24 mouse cellular contexts compared by ENCODE assay signal in genomic region chr3:83042451-83042850, GRCm38 (mm10). TPM values are rescaled to one million over a fixed set of nuclear protein-coding genes. Genes with fewer than 3 reads are reported as not detected.
DNase-seq lines count a peak whose midpoint lies in the region; ATAC-seq and TF ChIP-seq lines count a peak whose summit lies in the region.
"Had no signal": no experiment of that assay in that cellular context is flagged by ENCODE, and none has a peak within 500 bp of the region (broad histone marks: within the 10 kb centered on the region; RNA-seq: fewer than 3 reads in every experiment).

No protein-coding gene starts in this region.

- H3K79me2 ChIP-seq in heart, adult 2 months (replicated peaks; ENCODE audit: control insufficient read depth, insufficient read depth, low read length), result no peaks in the 10 kb centered on the region
- no peaks in the 10 kb centered on the region for H3K79me2 ChIP-seq in liver, adult 2 months (ENCODE audit: control insufficient read depth, insufficient read depth, low read length)

- intact Hi-C loops in heart, adult 2 months (cut with DNase I), result no loop called here

- DNase-seq in heart, adult 11 months, result peak; percentile 76
- DNase-seq in heart, adult 2 months, result no peak
- DNase-seq in liver, adult 2 months (ENCODE audit: extremely low read depth, low read depth, low spot score), result peak; percentile 52
- DNase-seq in liver, embryonic 11.5 days (ENCODE audit: low spot score), result no peak
- no peak for DNase-seq in liver, postnatal 0 days
- DNase-seq: adrenal gland, adult 2 months; adrenal gland, adult 8-10 months; adrenal gland, postnatal 10 days; adrenal gland, postnatal 14 days; adrenal gland, postnatal 25 days; adrenal gland, postnatal 36 days; B cell, adult 2 months; cerebellum, adult 11 months; cerebellum, adult 11-12 months; cerebellum, adult 18-20 months had no signal

- H3K4me1 ChIP-seq in heart, adult 2 months (ENCODE audit: control insufficient read depth, insufficient read depth, low read length), result no peaks in the 10 kb centered on the region
- peaks cover 29% of the 10 kb centered on the region for H3K4me1 ChIP-seq in liver, adult 2 months (ENCODE audit: control insufficient read depth, insufficient read depth, low read length)
- no peaks in the 10 kb centered on the region for H3K4me1 ChIP-seq in liver, embryonic 11.5 days (replicated peaks; ENCODE audit: control insufficient read depth, insufficient read depth, low read length)
- no peaks in the 10 kb centered on the region for H3K4me1 ChIP-seq in liver, postnatal 0 days (ENCODE audit: insufficient read depth)
- H3K4me1 ChIP-seq in liver, embryonic 12.5 days, result no peaks in the 10 kb centered on the region

- H3K4me3 ChIP-seq in heart, adult 2 months, result no peak overlapping the region
- no peak overlapping the region for H3K4me3 ChIP-seq in liver, adult 2 months (ENCODE audit: insufficient read depth, low read depth, low read length)
- H3K4me3 ChIP-seq in liver, embryonic 11.5 days (ENCODE audit: low read depth, low read length), result no peak overlapping the region
- H3K4me3 ChIP-seq in liver, postnatal 0 days (ENCODE audit: low read depth, low read length), result no peak overlapping the region
- H3K4me3 ChIP-seq in liver, embryonic 12.5 days, result no peak overlapping the region

- no peak overlapping the region for H3K4me2 ChIP-seq in liver, embryonic 11.5 days
- H3K4me2 ChIP-seq in liver, postnatal 0 days (ENCODE audit: low read depth, low read length), result no peak overlapping the region
- H3K4me2 ChIP-seq in liver, embryonic 12.5 days, result no peak overlapping the region

- no peak overlapping the region for H3K27ac ChIP-seq in heart, adult 2 months
- H3K27ac ChIP-seq in liver, adult 2 months (replicated peaks; ENCODE audit: insufficient read depth, low read depth, low read length), result peak overlapping the region; percentile 17; the same call in 1 of the 2 replicates
- H3K27ac ChIP-seq in liver, embryonic 11.5 days (ENCODE audit: low read depth, low read length), result no peak overlapping the region
- no peak overlapping the region for H3K27ac ChIP-seq in liver, postnatal 0 days (ENCODE audit: low read depth)
- no peak overlapping the region for H3K27ac ChIP-seq in liver, embryonic 12.5 days

- 0 out of 2 replicates have a peak, but pooled peaks cover 2% of the 10 kb centered on the region for H3K27me3 ChIP-seq in heart, adult 2 months (ENCODE audit: control insufficient read depth, insufficient read depth, low read length)
- no peaks in the 10 kb centered on the region for H3K27me3 ChIP-seq in liver, adult 2 months (ENCODE audit: control insufficient read depth, insufficient read depth, low read length)
- no peaks in the 10 kb centered on the region for H3K27me3 ChIP-seq in liver, embryonic 11.5 days (replicated peaks; ENCODE audit: control insufficient read depth, insufficient read depth, low read length)
- no peaks in the 10 kb centered on the region for H3K27me3 ChIP-seq in liver, postnatal 0 days (ENCODE audit: insufficient read depth, low read length)
- no peaks in the 10 kb centered on the region for H3K27me3 ChIP-seq in liver, embryonic 12.5 days (replicated peaks)
- H3K27me3 ChIP-seq: CH12.LX had no signal

- no peaks in the 10 kb centered on the region for H3K36me3 ChIP-seq in heart, adult 2 months (ENCODE audit: control insufficient read depth, insufficient read depth, low read length)
- peaks cover 50% of the 10 kb centered on the region for H3K36me3 ChIP-seq in liver, adult 2 months (ENCODE audit: control insufficient read depth, insufficient read depth, low read length)
- no peaks in the 10 kb centered on the region for H3K36me3 ChIP-seq in liver, embryonic 11.5 days (ENCODE audit: control insufficient read depth, insufficient read depth, low read length)
- 0 out of 2 replicates have a peak, but pooled peaks cover 5% of the 10 kb centered on the region for H3K36me3 ChIP-seq in liver, postnatal 0 days (replicated peaks; ENCODE audit: insufficient read depth, low read length)
- no peaks in the 10 kb centered on the region; the same call in 1 of the 2 replicates for H3K36me3 ChIP-seq in liver, embryonic 12.5 days
- H3K36me3 ChIP-seq: G1E had no signal

- TF ChIP-seq CTCF in heart, adult 2 months (IDR thresholded peaks at IDR 0.05), result no peak
- no peak for TF ChIP-seq CTCF in liver, adult 2 months (IDR thresholded peaks at IDR 0.05; ENCODE audit: low read depth, low read length)
- no peak for TF ChIP-seq CTCF in liver, postnatal 0 days (IDR thresholded peaks at IDR 0.05; ENCODE audit: low read depth)

- H3K9me3 ChIP-seq in liver, embryonic 11.5 days (ENCODE audit: control insufficient read depth, low read length), result no peaks in the 10 kb centered on the region
- no peaks in the 10 kb centered on the region for H3K9me3 ChIP-seq in liver, postnatal 0 days (ENCODE audit: low read length)
- no peaks in the 10 kb centered on the region for H3K9me3 ChIP-seq in liver, embryonic 12.5 days (replicated peaks)
- H3K9me3 ChIP-seq: G1E had no signal

- 83% methylated on average over 5 of the region's 5 CpGs for WGBS in heart, adult 2 months
- 35% methylated on average over 5 of the region's 5 CpGs for WGBS in liver, adult 2 months
- WGBS in liver, embryonic 11.5 days, result 86% methylated on average over 5 of the region's 5 CpGs
- 78% methylated on average over 5 of the region's 5 CpGs for WGBS in liver, postnatal 0 days (ENCODE audit: insufficient replicate concordance)
- WGBS in liver, embryonic 12.5 days (ENCODE audit: insufficient replicate concordance), result 69% methylated on average over 5 of the region's 5 CpGs

- TF ChIP-seq POLR2A in heart, adult 2 months (IDR thresholded peaks at IDR 0.05; ENCODE audit: insufficient read depth, low read depth, low read length), result no peak
- no peak for TF ChIP-seq POLR2A in liver, adult 2 months (IDR thresholded peaks at IDR 0.05; ENCODE audit: extremely low read depth, insufficient read depth, low read length)

- no peak for ATAC-seq in liver, embryonic 11.5 days (replicated peaks; ENCODE audit: low FRiP score)
- peak; percentile 18 for ATAC-seq in liver, postnatal 0 days
- ATAC-seq in liver, embryonic 12.5 days, result no peak
- ATAC-seq: activated CD4-positive, CD25-positive, alpha-beta regulatory T cell, adult 4 months; CD4-positive, CD25-positive, alpha-beta regulatory T cell, adult 4 months; Patski had no signal

- TF ChIP-seq EP300 in heart, adult 2 months (IDR thresholded peaks at IDR 0.05; ENCODE audit: insufficient read depth, low read depth, low read length), result no peak
- no peak for TF ChIP-seq EP300 in liver, postnatal 0 days (IDR thresholded peaks at IDR 0.05; ENCODE audit: low read depth)

- no peak overlapping the region for H3K9ac ChIP-seq in heart, adult 2 months (ENCODE audit: low read depth, low read length)
- H3K9ac ChIP-seq in liver, adult 2 months (ENCODE audit: low read depth, low read length), result peak overlapping the region; percentile 6; the same call in 1 of the 2 replicates
- H3K9ac ChIP-seq in liver, embryonic 11.5 days (ENCODE audit: low read depth, low read length), result no peak overlapping the region
- no peak overlapping the region for H3K9ac ChIP-seq in liver, postnatal 0 days (replicated peaks)
- no peak overlapping the region for H3K9ac ChIP-seq in liver, embryonic 12.5 days

RNA-seq across cellular contexts. Expression of gene Fgb, which starts 7.2 kb away (rescaled TPM):
- total RNA-seq in heart, adult 2 months (2021), result not detected
- 0.56 TPM in 1 of 2 replicates, not detected in the other for polyA plus RNA-seq in heart, adult 2 months (2012; rRNA removed)
- total RNA-seq in liver, adult 2 months (2014; rRNA removed), result 2,420 and 2,798 TPM in 2 replicates
- 918 and 923 TPM in 2 replicates for polyA plus RNA-seq in liver, adult 2 months (2012; rRNA removed)
- polyA plus RNA-seq in liver, embryonic 11.5 days (2014; fragmentation: Nextera tagmentation; extraction: Ambion mirVana), result 176 and 188 TPM in 2 replicates
- polyA plus RNA-seq in liver, postnatal 0 days (2015; fragmentation: Nextera tagmentation; extraction: Ambion mirVana), result 2,723 and 3,190 TPM in 2 replicates
- 139 and 143 TPM in 2 replicates for polyA plus RNA-seq in liver, embryonic 12.5 days (2016; fragmentation: Nextera tagmentation; extraction: Ambion mirVana)
- total RNA-seq: adrenal gland, postnatal 25 days; CH12.LX; ES-E14; MEL had no signal
- polyA plus RNA-seq: activated CD4-positive, CD25-positive, alpha-beta regulatory T cell, adult 4 months; C2C12; CD4-positive, CD25-positive, alpha-beta regulatory T cell, adult 4 months; G1E; Patski had no signal

RNA-seq across cellular contexts. Expression of gene Plrg1, which starts 12.9 kb away (rescaled TPM):
- 10 to 100 TPM; 25.6 to 27.5 TPM for total RNA-seq in heart, adult 2 months (2021)
- 24.4 and 40.7 TPM in 2 replicates for polyA plus RNA-seq in heart, adult 2 months (2012; rRNA removed)
- total RNA-seq in liver, adult 2 months (2014; rRNA removed), result 34.1 and 35.1 TPM in 2 replicates
- 20.7 and 21.8 TPM in 2 replicates for polyA plus RNA-seq in liver, adult 2 months (2012; rRNA removed)
- 92.7 and 103 TPM in 2 replicates for polyA plus RNA-seq in liver, embryonic 11.5 days (2014; fragmentation: Nextera tagmentation; extraction: Ambion mirVana)
- polyA plus RNA-seq in liver, postnatal 0 days (2015; fragmentation: Nextera tagmentation; extraction: Ambion mirVana), result 29.6 and 29.9 TPM in 2 replicates
- 66.2 and 69.4 TPM in 2 replicates for polyA plus RNA-seq in liver, embryonic 12.5 days (2016; fragmentation: Nextera tagmentation; extraction: Ambion mirVana)

RNA-seq across cellular contexts. Expression of gene Fga, which starts 16.6 kb away (rescaled TPM):
- total RNA-seq in heart, adult 2 months (2021), result not detected
- 0.73 TPM in 1 of 2 replicates, not detected in the other for polyA plus RNA-seq in heart, adult 2 months (2012; rRNA removed)
- total RNA-seq in liver, adult 2 months (2014; rRNA removed), result 3,320 and 3,369 TPM in 2 replicates
- polyA plus RNA-seq in liver, adult 2 months (2012; rRNA removed), result 877 and 984 TPM in 2 replicates
- 161 and 182 TPM in 2 replicates for polyA plus RNA-seq in liver, embryonic 11.5 days (2014; fragmentation: Nextera tagmentation; extraction: Ambion mirVana)
- 4,366 and 4,944 TPM in 2 replicates for polyA plus RNA-seq in liver, postnatal 0 days (2015; fragmentation: Nextera tagmentation; extraction: Ambion mirVana)
- 190 and 194 TPM in 2 replicates for polyA plus RNA-seq in liver, embryonic 12.5 days (2016; fragmentation: Nextera tagmentation; extraction: Ambion mirVana)
- total RNA-seq: CH12.LX, ES-E14, MEL had no signal
- polyA plus RNA-seq: activated CD4-positive, CD25-positive, alpha-beta regulatory T cell, adult 4 months; C2C12; CD4-positive, CD25-positive, alpha-beta regulatory T cell, adult 4 months; G1E; Patski had no signal

RNA-seq across cellular contexts. Expression of gene Fgg, which starts 34.9 kb away (rescaled TPM):
- not detected for total RNA-seq in heart, adult 2 months (2021)
- 0.10 and 1.5 TPM in 2 replicates for polyA plus RNA-seq in heart, adult 2 months (2012; rRNA removed)
- 3,843 and 4,358 TPM in 2 replicates for total RNA-seq in liver, adult 2 months (2014; rRNA removed)
- 2,564 and 2,816 TPM in 2 replicates for polyA plus RNA-seq in liver, adult 2 months (2012; rRNA removed)
- polyA plus RNA-seq in liver, embryonic 11.5 days (2014; fragmentation: Nextera tagmentation; extraction: Ambion mirVana), result 178 and 182 TPM in 2 replicates
- 4,762 and 5,621 TPM in 2 replicates for polyA plus RNA-seq in liver, postnatal 0 days (2015; fragmentation: Nextera tagmentation; extraction: Ambion mirVana)
- polyA plus RNA-seq in liver, embryonic 12.5 days (2016; fragmentation: Nextera tagmentation; extraction: Ambion mirVana), result 170 and 179 TPM in 2 replicates
- total RNA-seq: CH12.LX, MEL had no signal
- polyA plus RNA-seq: activated CD4-positive, CD25-positive, alpha-beta regulatory T cell, adult 4 months; C2C12; CD4-positive, CD25-positive, alpha-beta regulatory T cell, adult 4 months; G1E; Patski had no signal

Comparison
In these comparisons a context has a peak if more than half of its experiments do, and no peak if none do; other contexts are left out.
1. DNase-seq: peak in heart, adult 11 months (single experiment) and liver, adult 2 months (single experiment); none in heart, adult 2 months (0 of 2), liver, embryonic 11.5 days (single experiment) and liver, postnatal 0 days (single experiment).
2. RNA of gene Fgb, which starts 7.2 kb away (polyA plus RNA-seq): 2,723 to 3,190 TPM in liver, postnatal 0 days, 918 to 923 TPM in liver, adult 2 months, 176 to 188 TPM in liver, embryonic 11.5 days and 139 to 143 TPM in liver, embryonic 12.5 days; 0.56 TPM in heart, adult 2 months; every median in the first group is over 10 times any median in the second.
3. RNA of gene Fga, which starts 16.6 kb away (polyA plus RNA-seq): 4,366 to 4,944 TPM in liver, postnatal 0 days, 877 to 984 TPM in liver, adult 2 months, 190 to 194 TPM in liver, embryonic 12.5 days and 161 to 182 TPM in liver, embryonic 11.5 days; 0.73 TPM in heart, adult 2 months; every median in the first group is over 10 times any median in the second.